Mouse (Mus musculus) kidney, postnatal 25 days (tissue): Measurements from ENCODE around the gene D630003M21Rik.

ENCODE experiments used
- DNase-seq, 2 experiments: peaks; one replicate each; pipeline ENCODE4 v3.0.0; 2021; ENCODE audit warnings: mixed read lengths in 2 of 2

Gene D630003M21Rik

DNA sequence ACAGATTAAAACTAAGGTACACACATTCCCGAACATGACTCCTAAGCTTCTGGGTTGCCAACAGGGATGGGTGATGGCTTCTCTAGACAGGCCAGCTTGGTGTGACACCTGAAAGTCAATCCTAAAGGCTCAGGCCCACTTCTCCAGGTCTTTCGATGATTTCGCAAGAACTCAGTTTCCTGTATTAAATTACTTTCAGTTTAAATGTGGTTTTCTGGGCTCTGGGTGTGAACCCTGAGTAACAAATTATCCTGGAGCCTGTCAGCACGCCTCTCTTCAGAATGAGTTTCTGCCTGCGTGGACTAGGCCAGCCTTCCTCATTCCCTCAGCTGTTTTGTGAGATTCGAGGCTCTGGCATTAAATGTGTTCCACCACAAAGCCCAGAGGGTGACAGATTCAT is 66.0 kb downstream of the D630003M21Rik start:
- DNase-seq, result no peak

DNA sequence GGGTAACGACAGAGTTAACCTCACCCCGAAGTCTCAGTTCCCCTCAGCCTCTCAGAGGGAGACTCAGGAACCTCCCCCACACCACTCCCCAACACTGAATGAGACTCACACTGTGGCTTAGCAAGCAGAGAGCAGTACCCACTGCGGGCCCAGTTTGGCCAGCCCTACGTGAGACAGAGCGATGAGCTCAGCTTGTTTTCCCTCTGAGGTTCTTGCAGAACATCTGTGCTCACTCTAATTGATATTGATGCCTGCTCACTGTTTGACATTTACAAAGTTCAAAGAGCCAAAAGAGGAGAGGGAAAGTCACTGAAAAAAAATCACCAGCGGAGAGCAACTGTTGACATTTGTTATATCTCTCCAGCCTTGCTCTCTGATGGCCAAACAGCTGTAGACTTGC is 67.3 kb downstream of the D630003M21Rik start:
- DNase-seq, result no peak

DNA sequence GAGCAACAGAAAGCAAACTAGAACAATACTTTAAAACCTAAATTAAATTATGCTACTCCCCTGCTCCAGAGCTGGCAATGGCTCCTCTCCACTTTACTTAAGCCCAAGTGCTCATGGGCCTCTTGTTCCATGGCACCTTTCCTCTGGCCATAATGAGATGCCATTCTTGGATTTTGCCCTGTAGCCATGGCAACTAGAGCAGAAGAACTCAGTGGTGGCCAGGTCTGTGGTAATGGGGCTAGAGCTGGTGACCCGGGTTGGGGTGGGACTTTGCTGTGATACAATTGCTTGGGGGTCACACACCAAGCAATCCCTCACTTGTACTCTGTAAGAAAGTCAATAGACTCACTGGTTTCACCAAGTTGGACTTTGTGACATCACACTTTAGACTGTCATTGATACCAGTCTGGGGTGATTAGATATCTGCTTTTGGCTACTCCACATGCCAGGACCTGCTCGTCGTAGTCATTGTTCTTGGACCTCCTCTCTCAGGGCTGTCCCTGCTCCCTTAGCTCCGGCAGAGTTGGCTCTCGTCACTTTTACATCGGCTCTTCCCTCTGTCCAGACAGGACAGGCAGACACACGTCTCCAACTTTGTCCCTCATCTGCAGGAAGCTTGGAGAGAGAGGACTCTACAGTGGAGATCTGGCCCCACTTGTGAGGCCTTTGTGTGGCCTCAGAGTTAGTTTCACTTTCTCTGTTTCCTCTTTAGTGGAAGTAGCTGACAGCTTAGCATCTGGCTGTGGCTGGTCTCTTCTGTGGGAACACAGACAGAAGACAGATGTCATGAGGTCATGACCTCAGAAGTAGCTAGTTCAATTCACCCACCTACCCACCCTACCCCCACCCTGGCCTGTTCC is 69.4 kb downstream of the D630003M21Rik start:
- peak; percentile 46 to 72 for DNase-seq

DNA sequence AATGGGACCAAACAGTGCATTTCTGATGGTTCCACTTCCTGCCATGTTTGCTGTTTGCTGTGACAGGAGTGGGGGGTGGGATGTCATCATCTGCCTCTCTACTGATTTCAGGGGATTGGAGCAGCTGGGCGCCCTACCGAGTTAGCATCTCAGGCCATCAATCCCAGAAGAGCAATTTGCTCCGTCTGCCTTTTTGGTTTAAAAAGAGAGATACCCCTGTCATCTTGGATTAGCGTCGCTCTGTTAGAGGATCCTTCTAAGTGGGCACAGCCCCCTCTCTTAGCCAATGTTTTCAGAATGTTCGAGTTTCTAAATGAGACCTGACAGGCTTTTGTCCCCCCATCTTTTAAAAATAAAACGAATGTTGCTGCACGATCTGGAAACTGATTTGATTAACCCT is 71.4 kb downstream of the D630003M21Rik start:
- no peak for DNase-seq

DNA sequence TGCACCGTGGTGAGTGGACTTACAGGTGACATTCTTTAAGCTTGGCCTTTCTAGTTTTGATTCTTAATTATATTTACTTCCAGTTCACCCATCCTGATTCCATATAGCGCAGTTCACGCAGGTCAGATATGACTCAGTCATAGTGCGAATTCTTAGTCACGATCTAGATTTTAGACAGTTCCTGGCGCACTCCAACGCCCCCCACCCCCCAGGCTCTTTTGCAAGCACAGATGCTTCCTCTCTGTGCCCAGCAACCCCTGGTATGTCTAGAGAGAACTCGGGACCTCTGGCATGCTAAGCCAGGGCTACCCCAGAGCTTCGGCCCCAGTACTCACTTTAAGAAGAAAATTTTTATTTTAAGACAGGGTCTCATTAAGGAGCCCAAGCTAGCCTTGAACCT is 72.5 kb downstream of the D630003M21Rik start:
- no peak for DNase-seq

DNA sequence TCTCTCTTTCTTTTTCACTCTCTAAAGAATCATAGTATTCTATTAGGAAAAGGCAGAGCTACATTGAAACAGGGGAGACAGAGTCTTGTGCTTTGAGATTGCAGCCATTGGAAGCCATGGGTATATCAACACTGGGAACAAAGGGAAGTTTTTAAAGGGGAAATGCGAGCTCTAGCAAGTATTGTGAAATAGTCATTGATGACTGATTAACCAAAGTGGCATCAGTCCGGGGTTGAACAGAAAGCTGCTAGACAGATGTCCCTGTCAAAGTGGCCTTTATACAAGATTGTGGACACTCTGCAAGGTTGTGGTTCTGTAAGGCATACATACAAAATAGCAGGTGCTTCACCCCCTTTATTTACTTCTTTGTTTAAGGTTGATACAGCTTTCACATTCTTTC is 73.4 kb downstream of the D630003M21Rik start:
- DNase-seq, result no peak

DNA sequence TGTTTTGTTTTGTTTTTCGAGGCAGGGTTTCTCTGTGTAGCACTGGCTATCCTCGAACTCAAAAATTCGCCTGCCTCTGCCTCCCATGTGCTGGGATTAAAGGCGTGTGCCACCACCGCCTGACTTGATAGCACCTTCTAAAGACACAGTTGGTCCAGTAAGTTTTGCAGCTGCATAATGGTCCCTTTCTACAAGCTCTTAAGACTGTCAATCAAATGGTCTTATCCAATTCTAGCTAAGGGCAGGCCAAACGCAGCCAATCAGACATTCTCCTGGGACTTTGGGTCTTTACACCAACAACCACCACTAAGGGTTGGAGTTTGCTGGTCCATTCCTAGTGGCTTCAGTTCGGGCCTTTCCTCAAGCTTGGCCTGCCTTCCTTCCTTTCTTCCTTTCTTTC is 73.9 kb downstream of the D630003M21Rik start:
- DNase-seq, result no peak

DNA sequence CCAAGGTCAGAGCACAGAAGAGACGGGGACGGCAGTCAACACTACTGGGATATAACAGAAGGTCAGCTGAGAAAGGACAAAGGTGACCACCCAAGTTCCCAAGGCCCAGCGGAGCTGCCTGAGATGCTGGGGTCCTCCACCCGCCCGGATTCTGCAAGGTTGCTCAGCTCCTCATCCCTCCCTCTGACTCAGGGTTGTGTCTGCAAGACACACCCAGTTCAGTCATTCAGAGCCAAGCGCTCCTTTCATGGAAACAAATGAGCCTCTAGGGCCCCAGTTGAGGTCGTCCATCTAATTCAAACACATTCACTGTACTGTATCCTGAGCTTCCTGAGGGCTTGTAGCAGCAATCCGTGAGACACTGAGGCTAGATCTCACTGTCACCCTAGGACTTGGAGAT is 74.4 kb downstream of the D630003M21Rik start:
- DNase-seq, result no peak

DNA sequence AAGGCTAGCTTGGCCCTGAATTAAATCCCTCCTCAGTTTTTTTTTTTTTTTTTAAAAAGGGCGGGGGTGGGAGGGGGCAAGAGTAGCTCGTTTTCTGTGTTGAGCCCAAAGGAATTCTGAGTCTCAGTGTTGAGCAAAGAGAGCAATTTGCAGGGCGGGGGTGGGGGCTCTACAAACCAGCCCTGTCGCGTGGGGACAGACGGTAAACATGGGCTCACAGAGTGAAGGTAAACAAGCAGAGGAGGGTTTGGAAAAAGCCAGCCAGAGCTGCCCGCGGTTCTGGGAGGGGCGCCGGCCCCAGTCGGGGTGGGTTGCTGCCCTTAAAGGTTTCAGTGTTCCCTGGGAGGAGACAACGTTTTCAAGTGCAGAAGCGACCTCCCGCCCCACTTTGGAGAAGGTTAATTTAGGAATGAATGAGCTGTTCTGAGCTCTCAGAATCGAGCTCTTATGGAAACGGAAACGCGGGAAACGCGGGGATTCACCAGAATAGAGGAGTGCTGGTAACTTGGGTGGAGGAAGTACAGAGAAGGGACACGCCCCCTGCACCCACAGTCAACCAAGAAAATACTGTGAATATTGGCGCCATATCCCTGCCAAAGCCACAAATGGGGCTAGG is 75.2 kb downstream of the D630003M21Rik start:
- peak in 1 of 2 experiments; percentile 38 for DNase-seq

DNA sequence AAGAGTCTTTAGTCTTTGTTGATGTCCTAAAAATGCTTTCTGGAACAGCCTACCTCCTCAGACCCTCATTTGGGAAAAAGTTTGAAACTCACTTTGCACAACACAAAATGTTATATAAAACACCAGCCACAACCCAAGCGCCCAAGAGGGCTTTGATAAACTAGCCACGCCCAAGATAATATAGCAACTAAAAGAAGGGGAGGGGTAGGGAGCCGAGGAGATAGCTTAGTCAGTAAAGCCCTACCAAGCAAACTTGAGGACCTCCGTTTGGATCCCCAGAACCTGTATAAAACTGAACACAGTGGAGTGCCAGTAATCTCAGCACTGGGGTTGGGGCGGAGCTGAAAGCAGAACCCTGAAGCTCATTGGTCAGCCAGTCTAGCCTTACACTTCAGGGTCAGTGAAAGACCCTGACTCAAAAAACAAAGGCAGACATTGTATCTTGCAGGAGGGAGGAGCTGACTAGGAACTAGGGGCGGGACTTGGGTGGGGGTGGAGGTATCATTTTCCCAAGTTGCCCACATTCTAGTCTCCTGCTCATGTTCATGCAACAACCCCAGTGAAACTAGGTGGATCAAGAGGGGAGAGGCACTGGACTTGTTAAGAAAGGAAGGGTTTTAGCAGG is 76.2 kb downstream of the D630003M21Rik start:
- no peak for DNase-seq

DNA sequence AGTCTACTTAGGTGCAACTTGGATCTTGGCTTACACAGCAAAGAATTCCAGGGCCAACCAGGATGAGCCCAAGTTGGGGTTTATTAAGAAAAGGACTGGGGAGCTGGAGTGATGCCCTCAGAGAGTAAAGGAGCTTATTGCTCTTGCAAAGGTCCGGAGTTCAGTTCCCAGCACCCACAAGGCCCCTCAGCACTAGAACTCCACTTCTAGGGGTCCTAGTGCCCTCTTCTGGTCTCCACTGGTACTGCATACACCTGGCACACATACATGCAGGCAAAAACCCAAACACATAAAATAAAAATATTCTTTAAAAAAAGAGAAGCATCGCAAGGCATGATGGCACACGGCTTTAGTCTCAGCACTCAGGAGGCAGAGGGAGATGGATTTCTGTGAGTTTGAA is 77.9 kb downstream of the D630003M21Rik start:
- DNase-seq, result no peak

DNA sequence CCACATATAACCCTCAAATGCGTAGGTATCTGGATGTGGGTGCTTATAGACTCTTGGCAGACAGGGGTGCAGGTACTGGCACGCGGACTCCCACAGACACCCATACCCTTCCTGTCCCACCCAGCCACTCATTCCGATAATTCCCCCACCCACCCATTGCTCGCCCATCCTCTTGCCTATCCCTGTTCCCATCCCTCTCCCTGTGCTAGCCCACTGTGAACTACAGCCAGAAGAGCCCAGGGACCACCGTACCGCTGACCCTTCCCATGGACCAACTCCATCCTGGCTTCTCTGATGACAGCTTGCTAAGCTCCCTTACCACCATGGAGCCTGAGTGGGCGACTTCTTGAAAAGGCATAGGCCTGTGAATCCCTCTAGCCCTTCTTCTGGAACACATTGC is 82.1 kb downstream of the D630003M21Rik start:
- no peak for DNase-seq

DNA sequence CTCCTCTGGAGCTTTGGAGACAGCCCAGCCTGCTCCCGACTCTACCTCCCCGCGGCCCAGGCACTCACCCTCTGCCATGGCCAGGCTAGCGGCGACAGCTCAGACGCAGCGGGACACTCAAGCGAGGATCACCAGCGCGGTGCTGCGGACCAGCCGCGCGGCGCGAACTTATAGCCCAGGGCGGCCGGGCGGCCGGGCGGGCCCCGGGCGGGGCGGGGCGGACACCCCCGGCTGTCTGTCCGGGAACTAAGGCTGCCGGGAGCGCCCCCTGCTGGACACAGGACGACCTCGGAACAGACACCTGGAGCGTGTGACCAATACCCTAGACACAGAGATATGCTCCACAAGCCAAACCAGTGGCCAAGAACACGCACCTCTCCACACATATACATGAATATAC is 82.8 kb downstream of the D630003M21Rik start, which contains the start of gene Tgm2:
Gene Tgm2 (minus strand): TSS at position 214 of the 400 bp plus-strand sequence.
- peak; percentile 95 to 98 for DNase-seq

DNA sequence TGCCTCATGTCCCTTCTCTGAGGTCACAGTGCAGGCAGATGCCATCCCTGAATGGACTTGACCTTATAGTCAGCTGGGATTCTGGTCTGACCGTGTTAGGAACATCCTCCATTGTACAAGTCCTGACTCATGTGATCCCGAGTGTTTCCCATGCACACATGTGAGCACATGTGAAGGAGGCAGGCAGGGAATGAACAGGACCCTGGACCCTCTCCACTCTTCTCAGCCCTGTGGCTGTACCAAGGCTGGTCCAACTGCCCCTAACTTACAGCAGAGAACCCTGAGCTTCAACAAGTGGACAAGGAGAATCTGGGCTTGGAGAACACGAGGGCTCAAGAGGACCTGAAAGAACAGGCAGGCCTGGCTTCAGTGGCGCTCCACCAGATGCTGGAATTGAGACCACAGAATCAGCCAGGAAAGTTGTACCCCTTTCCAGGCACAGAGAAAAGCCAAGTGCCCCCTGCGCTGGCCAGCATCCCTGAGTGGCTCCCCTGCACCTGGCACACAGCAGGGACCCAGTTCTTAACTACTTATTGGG is 83.4 kb downstream of the D630003M21Rik start:
- DNase-seq, result no peak

DNA sequence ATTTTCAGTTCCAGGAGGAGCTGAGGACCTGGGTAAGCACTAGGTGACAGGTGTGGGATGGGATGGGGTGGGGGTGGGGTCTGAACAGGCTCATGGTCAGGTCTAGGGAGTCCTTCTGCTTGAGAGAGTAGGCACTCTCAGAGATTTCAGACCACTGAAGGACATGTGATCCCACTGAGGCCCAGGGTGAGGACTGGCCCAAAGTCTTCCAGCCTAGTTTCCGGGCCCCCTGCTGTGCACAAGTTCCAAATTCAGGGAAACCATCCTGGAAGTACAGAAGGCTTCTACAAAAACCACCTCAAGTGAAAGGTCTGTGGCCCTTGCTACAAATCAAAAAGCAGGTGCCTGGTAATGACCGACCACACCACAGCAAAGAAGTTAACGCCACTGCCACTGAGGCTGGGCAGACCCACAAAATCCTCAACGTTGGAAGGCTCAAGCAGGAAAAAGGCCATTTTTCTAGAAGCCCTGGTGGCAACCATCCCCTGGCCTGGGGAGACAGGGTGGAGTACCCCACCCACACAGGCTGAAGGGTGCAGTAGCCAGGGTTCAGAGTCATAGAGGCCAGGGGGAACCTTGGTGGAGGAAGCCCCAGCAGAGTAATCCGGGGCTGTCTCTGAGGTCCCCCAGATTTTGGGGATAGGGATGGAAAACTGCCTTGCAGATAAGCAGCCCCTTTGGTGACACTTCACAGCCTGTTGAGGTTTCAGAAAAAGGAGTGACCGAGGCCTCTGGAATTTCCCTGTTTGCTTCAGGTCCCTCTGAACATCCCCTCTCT is 84.1 kb downstream of the D630003M21Rik start:
- no peak for DNase-seq

DNA sequence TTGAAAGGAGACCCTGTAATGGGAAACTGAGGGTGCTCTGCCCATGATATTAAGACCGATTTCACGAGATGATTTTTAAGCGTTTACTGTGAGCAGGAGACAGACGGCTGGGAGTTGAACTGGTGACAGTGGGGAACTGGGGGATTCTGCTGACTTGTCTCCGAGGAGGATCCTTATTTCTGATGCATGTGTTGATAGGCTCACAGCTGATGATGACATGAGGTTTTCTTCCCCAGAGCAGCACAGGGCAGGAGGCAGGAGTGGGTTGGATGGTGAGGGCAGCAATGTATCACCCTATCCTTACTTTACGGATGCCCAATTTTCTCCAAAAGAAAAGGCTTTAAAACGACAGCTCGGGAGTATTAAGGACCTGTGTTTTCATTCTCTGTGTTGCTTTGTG is 84.8 kb downstream of the D630003M21Rik start:
- DNase-seq, result no peak

DNA sequence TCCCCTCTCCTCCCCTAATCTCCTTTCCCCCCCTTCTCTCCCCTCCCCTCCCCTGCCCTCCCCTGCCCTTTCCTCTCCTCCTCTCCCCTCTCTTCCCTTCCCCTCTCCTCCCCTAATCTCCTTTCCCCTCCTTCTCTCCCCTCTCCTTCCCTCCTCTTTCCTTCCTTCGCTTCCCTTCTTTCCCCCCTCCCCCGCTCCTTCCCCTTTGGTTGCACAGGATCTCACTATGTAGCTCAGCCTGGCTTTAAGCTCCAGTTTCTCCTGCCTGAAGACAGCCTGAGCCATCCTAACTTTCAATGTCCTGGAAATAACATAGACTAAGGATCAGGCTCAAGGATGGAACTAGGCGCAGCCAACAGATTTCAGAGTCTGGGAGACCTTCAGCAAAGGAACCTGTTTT is 85.2 kb downstream of the D630003M21Rik start:
- DNase-seq, result peak in 1 of 2 experiments; percentile 45

DNA sequence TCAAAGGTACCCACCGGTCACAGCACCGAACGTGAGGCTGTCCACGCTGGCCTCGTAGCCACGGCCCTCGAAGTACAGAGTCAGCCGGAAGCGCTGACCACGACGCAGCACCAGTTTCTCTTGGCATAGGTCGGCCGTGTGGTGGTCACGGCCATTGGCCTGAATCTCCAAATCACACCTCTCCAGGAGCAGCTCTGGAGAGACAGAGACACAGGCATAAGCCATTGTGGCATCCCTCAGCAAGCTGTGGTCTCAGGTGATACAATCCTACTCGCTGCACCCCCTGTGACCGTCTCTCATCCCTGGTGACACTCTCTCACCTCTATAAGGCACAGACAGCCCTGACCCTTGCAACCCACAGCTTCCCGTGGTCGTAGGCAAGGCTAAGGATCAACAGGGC is 86.0 kb downstream of the D630003M21Rik start:
- no peak for DNase-seq

DNA sequence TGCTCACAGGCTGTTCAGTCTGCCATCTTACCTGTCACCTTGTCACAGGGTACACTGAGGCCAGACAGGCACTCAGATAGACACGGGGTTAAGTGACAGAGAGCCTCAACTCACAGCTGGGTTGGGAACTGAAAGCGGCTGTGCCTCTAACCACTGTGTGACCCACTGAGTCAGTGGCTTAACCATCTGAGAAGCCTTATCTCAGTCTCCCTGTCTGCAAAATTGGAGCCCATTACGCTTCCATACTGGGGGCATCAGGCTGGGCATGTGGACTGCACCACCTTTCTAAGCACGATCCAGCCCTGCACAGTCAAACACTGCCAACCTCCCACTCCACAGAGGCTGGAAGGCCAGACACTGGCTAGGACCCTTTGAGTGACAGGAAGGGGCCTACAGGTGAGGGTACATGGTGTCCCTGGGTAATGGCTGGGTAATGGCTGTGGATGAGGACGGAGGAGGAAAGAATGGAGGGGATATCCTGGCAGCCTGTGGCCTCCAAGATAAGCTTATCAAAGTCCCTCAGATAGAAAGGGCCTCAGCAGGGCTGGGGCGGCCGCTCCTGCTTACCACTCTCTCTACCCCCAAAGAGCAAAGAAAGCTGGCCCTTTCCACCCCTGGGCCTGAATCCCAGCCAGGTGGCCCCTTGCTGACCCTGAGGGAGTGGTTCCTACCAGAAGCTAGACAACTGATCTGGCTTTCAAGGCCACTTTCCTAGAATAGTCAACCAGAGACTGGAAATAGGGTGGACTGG is 87.2 kb downstream of the D630003M21Rik start:
- DNase-seq, result peak; percentile 37 to 68

DNA sequence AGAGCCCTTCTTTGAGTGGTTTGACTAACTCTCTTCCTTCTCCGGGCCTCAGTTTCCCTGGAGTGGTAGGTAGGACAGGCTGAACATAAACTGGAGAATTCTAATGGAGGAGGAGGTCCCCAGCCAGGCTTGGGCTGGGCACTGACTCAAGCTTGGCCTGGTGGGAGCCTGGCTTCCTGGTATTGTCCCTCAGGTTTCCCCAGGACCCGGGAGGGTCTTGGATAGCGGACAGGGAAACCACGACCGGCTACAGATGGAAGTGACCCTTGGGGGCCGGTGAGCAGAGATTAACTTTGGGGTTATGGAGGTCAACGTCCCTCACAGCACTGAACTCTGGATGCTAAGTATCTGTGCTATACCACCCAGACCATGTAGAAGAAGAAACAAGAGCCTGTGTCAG is 87.8 kb downstream of the D630003M21Rik start:
- DNase-seq, result peak in 1 of 2 experiments; percentile 67

DNA sequence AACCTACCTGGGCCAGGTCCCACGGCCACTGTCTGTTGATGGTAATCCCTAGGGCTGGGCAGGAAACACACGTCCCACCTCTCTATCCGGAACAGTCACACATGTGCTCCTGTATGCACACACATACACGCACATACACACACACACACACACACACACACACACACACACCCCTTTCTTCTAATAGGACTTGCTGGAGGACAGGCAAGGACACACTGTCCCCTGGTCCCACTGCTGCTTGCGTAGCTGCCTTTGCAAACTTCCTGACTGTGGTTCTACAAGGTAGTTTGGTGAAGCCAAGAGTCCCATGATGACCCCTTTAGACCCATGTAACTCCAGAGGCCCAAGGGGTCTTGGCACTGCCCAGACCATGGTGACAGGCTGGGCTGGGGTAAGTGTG is 88.4 kb downstream of the D630003M21Rik start:
- DNase-seq, result peak in 1 of 2 experiments; percentile 57

DNA sequence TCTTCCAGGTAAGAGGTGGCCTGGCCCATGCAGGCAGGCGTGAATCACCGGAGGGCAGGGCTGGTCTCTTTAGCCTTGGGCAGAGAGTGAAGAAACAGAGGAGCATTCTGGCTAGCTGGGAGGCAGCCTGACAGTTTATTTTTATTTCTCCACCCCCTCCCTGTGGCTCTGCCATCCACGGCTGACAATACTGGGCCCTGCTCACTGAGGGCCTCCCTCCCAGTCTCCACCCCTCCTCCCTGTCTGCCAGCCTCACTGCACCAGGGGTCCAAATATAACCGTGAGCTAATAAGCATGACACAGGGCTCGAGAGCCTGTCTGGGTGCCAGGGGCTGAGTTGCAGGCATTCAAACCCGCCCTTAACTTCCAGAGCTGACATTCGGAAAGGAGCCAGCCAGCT is 89.4 kb downstream of the D630003M21Rik start:
- DNase-seq, result peak in 1 of 2 experiments; percentile 65
